Mouse (Mus musculus) kidney, embryonic 16.5 days (tissue): ENCODE results near the gene Gm9913. TPM values are rescaled to one million over a fixed set of nuclear protein-coding genes. Genes with fewer than 3 reads are reported as not detected.

Experiments used
- ATAC-seq: fragments of 200-750 bp; cut with Nextera tagmentation; 2 replicates; pipeline ENCODE4 v1.8.0; 2017; ENCODE audit warnings: moderate TSS enrichment; ENCODE audit not compliant: low FRiP score, low TSS enrichment
- H3K27ac ChIP-seq: fragments of 300-500 bp; sonication (generic); 2 replicates; pipeline ENCODE4 v1.5.1; 2014; ENCODE audit warnings: low read length
- H3K27me3 ChIP-seq: fragments of 300-500 bp; sonication (generic); 2 replicates; pipeline ENCODE4 v1.6.1; 2014; ENCODE audit warnings: low read length, control low read depth, mixed read lengths; ENCODE audit not compliant: insufficient read depth
- H3K36me3 ChIP-seq: fragments of 300-500 bp; sonication (generic); 2 replicates; pipeline ENCODE4 v1.6.1; 2014; ENCODE audit warnings: low read length, control low read depth, mixed read lengths; ENCODE audit not compliant: insufficient read depth
- H3K4me1 ChIP-seq: fragments of 300-500 bp; sonication (generic); 2 replicates; pipeline ENCODE4 v1.6.1; 2014; ENCODE audit warnings: low read length, control low read depth, mixed read lengths; ENCODE audit not compliant: insufficient read depth
- H3K4me2 ChIP-seq: fragments of 300-500 bp; sonication (generic); replicated peaks from 2 replicates; pipeline ENCODE4 v1.6.1; 2014; ENCODE audit warnings: low read depth, low read length
- H3K4me3 ChIP-seq: fragments of 300-500 bp; sonication (generic); 2 replicates; pipeline ENCODE4 v1.5.1; 2014; ENCODE audit warnings: mild to moderate bottlenecking, low read length
- H3K9ac ChIP-seq: fragments of 300-500 bp; sonication (generic); replicated peaks from 2 replicates; pipeline ENCODE4 v1.6.1; 2014; ENCODE audit warnings: low read length
- H3K9me3 ChIP-seq: fragments of 300-500 bp; sonication (generic); 2 replicates; pipeline ENCODE4 v1.6.1; 2016; ENCODE audit warnings: low read length, control low read depth
- WGBS: fragments of 180-500 bp; shearing (Covaris S2); extraction: QIAGEN DNeasy Blood & Tissue Kit; methylation state at CpG from one replicate; pipeline ENCODE4 v1.1.7; 2014; 5-methylcytosine and 5-hydroxymethylcytosine counted together
- polyA plus RNA-seq: library from polyadenylated mRNA; unstranded; fragments of >200 nt; fragmentation: Nextera tagmentation; extraction: Ambion mirVana; gene quantifications from 2 replicates; pipeline ENCODE4 v1.2.1, GENCODE M21; 2015

The Gm9913 gene
- polyA plus RNA-seq, 1 experiment from 2014 or later, result 0.22 TPM

DNA sequence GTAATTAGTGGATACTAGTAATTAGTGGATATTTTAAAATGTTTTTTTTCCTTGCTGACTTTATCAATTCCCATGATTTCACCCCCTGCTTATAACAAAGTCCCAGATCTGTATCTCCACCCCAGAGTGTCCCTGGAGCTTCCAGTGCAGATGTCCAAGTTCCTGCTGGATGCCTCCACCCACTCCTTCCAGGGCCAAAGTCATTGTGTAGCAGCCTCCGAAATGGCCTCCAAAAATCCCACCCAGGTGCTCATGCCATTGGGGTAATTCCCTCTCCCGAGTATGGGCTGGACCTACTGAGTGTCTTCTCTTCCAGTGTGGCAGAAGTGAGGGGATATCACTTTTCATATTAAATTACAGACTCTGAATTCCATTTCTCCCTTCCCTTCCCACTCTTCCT is 5.9 kb downstream of the Gm9913 start:
- Histone ChIP-seq H3K9me3 (no peaks in the 10 kb centered on the region), H3K4me2 (no peak overlapping the region), H3K4me1 (peaks cover 9% of the 10 kb centered on the region), H3K27ac (no peak overlapping the region), H3K27me3 (peaks cover 9% of the 10 kb centered on the region; the same call in 1 of the 2 replicates), H3K9ac (no peak overlapping the region), H3K36me3 (no peaks in the 10 kb centered on the region), H3K4me3 (no peak overlapping the region)
- ATAC-seq, result no peak
- WGBS, result 64% methylated on average over 2 of the region's 2 CpGs

DNA sequence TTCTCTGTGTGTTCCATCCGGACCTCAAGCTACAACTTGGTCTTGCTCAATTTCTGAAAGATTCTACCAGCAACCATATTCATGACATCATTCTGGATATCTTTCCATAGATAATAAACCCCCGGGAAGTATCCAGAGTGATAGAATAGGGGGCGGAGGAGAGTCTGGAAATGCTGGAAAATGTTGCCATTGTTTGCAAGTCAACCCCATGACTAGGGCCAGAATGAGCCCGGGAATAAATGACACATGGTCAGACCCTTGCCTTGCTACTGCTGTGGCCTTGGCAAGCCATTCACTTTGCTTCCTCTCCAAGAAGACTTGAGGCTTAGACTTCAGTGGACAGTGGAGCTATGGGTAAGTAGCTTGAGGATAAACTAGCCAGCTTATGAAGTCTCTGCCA is 7.0 kb downstream of the Gm9913 start:
- Histone ChIP-seq H3K27ac (no peak overlapping the region), H3K36me3 (no peaks in the 10 kb centered on the region), H3K9me3 (no peaks in the 10 kb centered on the region), H3K4me3 (no peak overlapping the region), H3K9ac (no peak overlapping the region), H3K4me2 (no peak overlapping the region), H3K4me1 (peaks cover 9% of the 10 kb centered on the region), H3K27me3 (peaks cover 9% of the 10 kb centered on the region; the same call in 1 of the 2 replicates)
- no peak for ATAC-seq
- WGBS, result 84% methylated on average over 4 of the region's 4 CpGs

DNA sequence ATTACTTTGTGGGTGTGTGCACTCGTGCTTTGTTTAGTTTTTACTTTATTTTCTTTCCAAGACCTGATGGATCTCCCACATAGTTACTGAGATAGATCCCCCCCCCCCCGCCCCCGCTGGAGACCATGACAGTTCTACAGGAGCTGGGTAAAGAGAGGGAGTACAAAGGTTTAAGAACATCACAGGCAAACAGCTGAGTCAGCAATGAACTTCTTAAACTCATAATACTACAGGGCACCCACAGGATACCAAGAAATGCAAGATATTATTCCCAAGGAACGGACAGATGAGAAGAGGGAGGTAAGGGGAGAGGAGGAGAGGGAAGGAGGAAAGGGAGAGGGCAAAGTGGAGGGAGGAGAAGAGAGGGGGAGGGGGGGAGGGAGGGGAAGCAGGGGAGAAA is 7.7 kb downstream of the Gm9913 start:
- no peaks in the 10 kb centered on the region for H3K36me3 ChIP-seq
- no peak overlapping the region for H3K9ac ChIP-seq
- ATAC-seq, result no peak
- H3K9me3 ChIP-seq, result no peaks in the 10 kb centered on the region
- no peak overlapping the region for H3K4me3 ChIP-seq
- peaks cover 6% of the 10 kb centered on the region; the same call in 1 of the 2 replicates for H3K4me1 ChIP-seq
- 78% methylated on average over 4 of the region's 4 CpGs for WGBS
- no peak overlapping the region for H3K4me2 ChIP-seq
- H3K27ac ChIP-seq, result no peak overlapping the region
- H3K27me3 ChIP-seq, result peaks cover 4% of the 10 kb centered on the region; the same call in 1 of the 2 replicates

DNA sequence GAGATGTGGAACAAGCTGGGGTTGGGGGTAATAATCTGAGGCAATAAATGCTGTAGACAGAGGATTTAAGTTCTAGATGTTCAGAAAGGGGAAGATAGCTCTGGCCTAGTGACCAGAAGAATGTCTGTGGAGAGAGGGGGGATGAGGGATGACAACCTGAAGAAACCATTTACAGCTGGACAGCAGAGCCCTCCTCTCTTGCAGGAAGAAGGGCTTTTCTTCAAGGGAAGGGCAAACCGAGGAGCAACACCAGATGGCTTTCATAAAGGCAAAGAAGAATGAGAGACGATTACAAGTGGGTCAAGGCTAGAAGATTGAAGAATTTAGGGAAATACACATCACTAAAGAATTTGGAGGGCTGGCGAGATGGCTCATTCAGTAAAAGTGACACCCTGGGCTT is 9.5 kb downstream of the Gm9913 start:
- no peak overlapping the region for H3K27ac ChIP-seq
- WGBS, result 71% methylated on average over 3 of the region's 3 CpGs
- 0 out of 2 replicates have a peak, but pooled peaks have one; percentile 27 for ATAC-seq

DNA sequence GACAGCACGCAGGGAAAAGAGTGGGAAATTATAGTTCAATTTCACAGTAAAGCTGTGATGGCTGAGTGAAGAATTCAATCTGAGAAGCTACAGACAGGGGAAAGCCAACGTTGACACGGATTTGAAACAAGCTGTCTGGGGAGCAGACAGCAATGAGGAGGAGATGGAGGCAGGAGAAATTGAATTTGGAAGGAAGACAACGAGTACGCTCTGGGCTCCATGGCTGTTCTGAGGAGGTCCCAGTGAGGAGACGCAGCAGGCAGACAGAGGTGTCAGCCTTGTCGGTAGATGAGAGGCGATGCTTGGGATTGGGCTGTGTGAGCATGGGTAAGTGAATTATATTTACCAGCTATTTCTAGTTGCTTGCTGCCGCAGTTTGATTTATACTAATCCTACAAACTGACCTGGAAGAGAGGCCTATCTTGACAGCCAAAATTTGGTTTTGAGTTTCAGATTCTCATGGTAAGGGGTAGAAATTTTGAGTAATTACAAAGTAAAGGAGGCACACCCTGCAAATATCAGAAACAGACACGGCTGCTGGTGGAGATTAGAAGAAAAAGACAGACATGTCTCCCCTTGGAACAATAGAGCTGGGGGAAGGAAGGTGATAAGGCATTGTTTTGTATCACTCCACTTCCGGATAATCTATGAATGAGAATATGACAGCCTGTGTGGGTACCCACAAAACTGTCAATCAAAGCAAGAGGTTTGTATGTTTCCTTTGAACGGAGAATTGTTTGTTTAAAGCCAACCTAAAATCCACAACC is 10.6 kb downstream of the Gm9913 start:
- peaks cover 6% of the 10 kb centered on the region; the same call in 1 of the 2 replicates for H3K4me1 ChIP-seq
- H3K27ac ChIP-seq, result no peak overlapping the region
- no peaks in the 10 kb centered on the region for H3K36me3 ChIP-seq
- H3K9me3 ChIP-seq, result no peaks in the 10 kb centered on the region
- no peak overlapping the region for H3K4me2 ChIP-seq
- ATAC-seq, result no peak
- H3K27me3 ChIP-seq, result no peaks in the 10 kb centered on the region
- H3K9ac ChIP-seq, result no peak overlapping the region
- 71% methylated on average over 12 of the region's 12 CpGs for WGBS
- H3K4me3 ChIP-seq, result no peak overlapping the region

More for the DNA sequence above, 9.5 kb downstream of the Gm9913 start:
- H3K4me3 ChIP-seq, result no peak overlapping the region
- H3K27me3 ChIP-seq, result no peaks in the 10 kb centered on the region
- peaks cover 6% of the 10 kb centered on the region; the same call in 1 of the 2 replicates for H3K4me1 ChIP-seq
- no peaks in the 10 kb centered on the region for H3K9me3 ChIP-seq
- no peaks in the 10 kb centered on the region for H3K36me3 ChIP-seq
- no peak overlapping the region for H3K9ac ChIP-seq
- H3K4me2 ChIP-seq, result no peak overlapping the region

DNA sequence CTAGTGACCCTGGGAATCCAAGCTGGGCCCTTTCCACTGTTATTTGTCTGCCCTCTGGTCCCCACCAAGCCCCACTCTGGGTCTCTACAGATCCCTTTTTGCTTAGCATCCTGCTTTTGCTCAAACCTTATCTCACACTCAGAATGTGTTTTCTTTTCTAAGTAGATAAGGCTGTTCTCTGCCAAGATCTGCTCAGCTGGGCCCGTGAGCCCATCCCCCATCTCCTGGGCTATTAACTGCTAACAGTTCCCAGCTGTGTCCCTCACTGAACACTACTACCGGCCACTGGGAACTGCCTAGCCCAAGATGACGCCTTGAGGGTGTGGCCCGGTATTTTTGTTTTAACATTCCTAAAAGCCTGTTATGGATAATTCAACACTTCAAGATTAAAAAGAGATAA is 11.7 kb downstream of the Gm9913 start:
- Histone ChIP-seq H3K9ac (no peak overlapping the region), H3K4me3 (no peak overlapping the region), H3K4me2 (no peak overlapping the region), H3K27ac (peak overlapping the region; percentile 65; the same call in 1 of the 2 replicates), H3K27me3 (no peaks in the 10 kb centered on the region), H3K9me3 (no peaks in the 10 kb centered on the region), H3K36me3 (no peaks in the 10 kb centered on the region), H3K4me1 (peaks cover 6% of the 10 kb centered on the region; the same call in 1 of the 2 replicates)
- WGBS, result 4% methylated on average over 4 of the region's 4 CpGs
- peak; percentile 93 for ATAC-seq

DNA sequence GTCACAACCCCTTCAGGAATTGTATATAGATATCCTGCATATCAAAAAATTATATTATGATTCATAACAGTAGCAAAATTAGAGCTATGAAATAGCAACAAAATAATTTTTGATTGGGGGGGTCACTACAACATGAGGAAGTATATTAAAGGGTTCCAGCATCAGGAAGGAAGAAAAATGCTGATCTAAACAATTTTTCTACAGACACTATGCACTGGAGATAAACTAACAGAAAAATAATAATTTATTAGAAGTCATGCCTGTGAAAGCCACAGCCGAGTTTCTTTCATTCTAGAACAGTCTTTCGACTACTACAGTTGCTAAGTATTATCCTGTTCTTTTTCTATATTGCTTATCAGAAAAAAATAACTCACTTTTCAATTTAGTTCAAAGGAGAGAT is 20.6 kb downstream of the Gm9913 start:
- Histone ChIP-seq H3K27me3 (no peaks in the 10 kb centered on the region), H3K27ac (no peak overlapping the region), H3K36me3 (no peaks in the 10 kb centered on the region), H3K4me3 (no peak overlapping the region), H3K4me1 (no peaks in the 10 kb centered on the region), H3K9ac (no peak overlapping the region), H3K9me3 (no peaks in the 10 kb centered on the region), H3K4me2 (no peak overlapping the region)
- no peak for ATAC-seq
- 71% methylated on average over 2 of the region's 2 CpGs for WGBS

DNA sequence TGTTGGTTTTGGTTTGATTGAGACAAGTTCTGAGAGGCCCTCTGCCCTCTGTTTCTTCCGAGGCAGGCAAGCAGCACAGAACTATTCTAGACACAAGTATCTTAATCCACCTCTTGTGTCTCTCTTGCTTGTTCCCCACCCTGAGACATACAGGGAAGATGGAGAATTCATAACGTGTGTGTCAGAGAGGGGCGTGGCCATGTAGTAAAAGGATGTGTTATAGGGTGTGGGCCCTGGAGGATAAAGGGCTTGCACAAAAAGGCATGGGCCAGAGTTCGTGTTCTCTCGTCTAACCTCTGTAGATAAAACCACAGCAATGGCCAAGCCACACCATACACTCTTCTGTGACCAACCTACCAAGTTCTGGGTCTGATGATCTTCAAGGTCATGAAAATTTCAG is 21.7 kb downstream of the Gm9913 start:
- ATAC-seq, result no peak
- no peak overlapping the region for H3K4me3 ChIP-seq
- no peaks in the 10 kb centered on the region for H3K4me1 ChIP-seq
- no peaks in the 10 kb centered on the region for H3K27me3 ChIP-seq
- H3K27ac ChIP-seq, result no peak overlapping the region
- 86% methylated on average over 5 of the region's 5 CpGs for WGBS
- no peak overlapping the region for H3K9ac ChIP-seq
- no peak overlapping the region for H3K4me2 ChIP-seq
- H3K36me3 ChIP-seq, result no peaks in the 10 kb centered on the region
- no peaks in the 10 kb centered on the region for H3K9me3 ChIP-seq

DNA sequence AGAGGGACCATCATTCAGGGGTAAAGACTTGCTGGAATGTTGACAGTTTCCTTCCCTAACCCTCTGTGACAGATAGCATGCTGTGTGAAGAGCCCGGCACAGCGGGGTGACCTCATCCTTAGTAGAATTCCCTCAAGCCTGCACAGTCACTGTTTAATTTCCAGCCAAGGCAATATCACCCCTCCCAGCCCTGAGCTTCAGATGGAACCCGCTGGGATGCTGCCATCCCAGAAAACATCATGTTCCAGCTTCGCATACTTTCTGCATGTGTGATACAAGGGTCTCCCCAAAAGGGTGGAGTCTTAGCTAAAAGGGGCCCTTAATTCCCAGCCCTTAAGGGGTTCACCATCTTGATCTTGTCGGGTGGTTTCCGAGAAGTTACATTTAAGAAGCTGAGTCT is 25.8 kb downstream of the Gm9913 start:
- 73% methylated on average over 6 of the region's 6 CpGs for WGBS
- Histone ChIP-seq H3K4me3 (no peak overlapping the region), H3K27ac (no peak overlapping the region), H3K4me1 (no peaks in the 10 kb centered on the region), H3K27me3 (no peaks in the 10 kb centered on the region), H3K9me3 (no peaks in the 10 kb centered on the region), H3K36me3 (no peaks in the 10 kb centered on the region), H3K4me2 (no peak overlapping the region), H3K9ac (no peak overlapping the region)
- no peak for ATAC-seq

DNA sequence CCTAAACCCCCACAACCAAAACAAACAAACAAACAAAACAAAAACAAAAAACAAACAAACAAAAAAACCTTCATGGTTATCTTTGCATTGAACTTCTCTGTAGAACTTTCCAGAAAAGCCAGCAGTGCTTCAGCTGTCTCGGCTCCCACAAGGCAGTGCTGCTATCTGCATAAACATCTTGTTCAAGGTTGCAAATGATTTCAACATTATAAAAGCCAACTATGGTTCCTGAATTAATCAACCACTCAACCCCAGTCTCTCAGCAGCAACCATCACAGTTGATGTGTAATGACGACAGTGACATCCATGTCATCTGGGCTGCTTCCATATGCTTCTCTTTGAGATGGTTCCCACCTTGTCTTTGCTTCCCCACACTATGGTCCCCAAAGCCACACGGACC is 34.8 kb downstream of the Gm9913 start:
- no peaks in the 10 kb centered on the region for H3K4me1 ChIP-seq
- no peak overlapping the region for H3K9ac ChIP-seq
- no peak overlapping the region for H3K4me3 ChIP-seq
- H3K9me3 ChIP-seq, result no peaks in the 10 kb centered on the region
- H3K36me3 ChIP-seq, result no peaks in the 10 kb centered on the region
- H3K27ac ChIP-seq, result no peak overlapping the region
- no peak for ATAC-seq
- no peaks in the 10 kb centered on the region for H3K27me3 ChIP-seq
- WGBS, result 80% methylated on average over 3 of the region's 3 CpGs
- H3K4me2 ChIP-seq, result no peak overlapping the region
